Mouse (Mus musculus): Measurements from ENCODE around the gene Cfap45.

Cfap45 gene

DNA sequence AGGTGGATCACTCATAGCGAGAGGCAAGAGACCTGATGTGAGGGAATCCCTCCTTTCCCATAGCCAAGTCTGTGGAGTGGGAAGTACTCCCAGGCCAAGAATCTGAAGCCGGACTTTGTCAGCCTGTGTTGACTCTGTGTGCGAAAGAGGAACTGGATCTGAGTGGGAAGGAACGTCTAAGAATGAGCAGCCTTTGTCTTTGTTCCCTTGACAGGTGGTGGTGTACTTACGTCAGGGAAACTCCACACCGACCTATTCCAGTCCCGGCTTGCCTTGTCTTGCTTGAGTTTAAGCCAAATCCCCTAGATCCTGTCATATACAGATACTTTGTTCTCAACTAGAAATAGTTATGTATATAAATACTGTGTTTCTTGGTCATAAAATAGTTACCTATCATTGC, 1.9 kb downstream of the Cfap45 start:
- no peak for DNase-seq

- DNase-seq = no peak
Measured at GRCm38 (mm10) chr1:172523699-172524101, 3.1 kb downstream of the Cfap45 start.

GRCm38 (mm10) chr1:172525027-172525764, 4.6 kb downstream of the Cfap45 start:
- DNase-seq = no peak

DNA sequence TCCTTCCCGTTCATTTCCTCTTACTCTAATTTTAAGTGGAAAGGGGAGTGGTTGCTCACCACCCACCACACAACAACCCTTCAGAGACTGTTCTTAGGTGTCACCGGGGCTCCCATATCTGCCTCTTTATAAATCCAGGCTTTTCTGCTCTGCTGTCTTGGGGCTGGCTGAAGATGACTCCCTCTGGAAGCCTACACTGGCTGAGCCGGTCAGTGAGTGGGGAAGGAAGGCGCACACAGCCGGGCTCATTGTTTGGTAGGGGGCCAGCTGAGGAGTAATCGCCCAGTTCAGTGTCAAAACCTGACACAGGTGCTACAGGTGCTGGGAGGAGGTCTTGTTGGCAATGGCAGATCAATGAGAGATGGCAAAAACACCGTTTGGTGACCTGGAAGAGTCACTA, 5.4 kb downstream of the Cfap45 start:
- DNase-seq = no peak

GRCm38 (mm10) chr1:172526380-172527081, 5.9 kb downstream of the Cfap45 start:
- DNase-seq = no peak

- no peak for DNase-seq
Measured at GRCm38 (mm10) chr1:172527431-172527830, 6.8 kb downstream of the Cfap45 start.

DNA sequence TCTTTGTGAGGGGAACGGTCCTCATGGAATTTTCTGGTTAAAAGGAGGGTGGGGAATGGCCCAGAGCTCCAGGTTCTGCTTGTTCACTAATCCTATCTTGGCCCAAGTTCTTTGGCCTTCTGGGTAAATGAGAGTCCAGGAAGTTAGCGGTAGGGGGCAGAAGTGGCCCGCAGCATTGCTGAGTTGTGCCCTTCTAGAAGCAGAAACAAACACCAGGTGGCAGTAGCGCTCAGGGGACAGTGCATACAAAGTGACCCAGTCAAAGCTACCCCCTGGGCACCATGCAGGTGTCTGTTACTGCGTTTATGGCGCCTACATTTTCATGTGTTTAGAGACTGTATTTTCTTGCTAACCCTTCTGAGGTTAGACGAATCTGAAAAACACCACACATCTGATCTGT, 8.1 kb downstream of the Cfap45 start:
- DNase-seq = peak; percentile 79

DNA sequence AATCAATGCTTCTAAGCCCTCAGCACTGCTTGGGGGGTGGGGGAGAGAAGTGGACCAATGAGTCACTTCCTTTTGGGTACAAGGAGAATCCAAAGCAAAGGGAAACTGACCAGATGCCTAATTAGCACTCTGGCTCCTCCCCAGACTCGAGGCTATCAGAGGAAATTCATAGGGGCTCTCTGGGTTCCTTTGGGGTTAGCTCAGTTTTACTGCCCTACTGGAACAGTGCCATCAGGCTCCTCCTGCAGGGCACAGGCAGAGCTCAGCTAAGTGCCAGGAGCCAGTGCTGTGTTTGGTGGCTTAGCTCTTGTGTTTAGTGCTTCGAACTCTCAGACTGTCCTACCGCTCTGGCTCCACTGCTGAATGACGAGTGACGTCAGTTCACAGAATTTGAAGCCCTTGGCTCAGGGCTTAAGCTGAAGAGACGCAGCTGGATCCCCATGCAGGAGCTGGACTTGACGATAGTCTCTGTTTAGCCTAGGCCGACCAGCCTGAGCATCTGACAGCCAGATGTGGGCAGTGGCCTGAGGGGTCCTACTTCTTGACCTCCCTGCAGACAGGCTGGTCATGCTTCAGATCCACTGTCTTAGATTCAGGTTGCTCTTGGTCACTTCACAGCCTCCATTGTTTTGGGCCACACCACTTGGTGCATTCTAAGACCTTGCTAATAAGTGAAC, 10.1 kb downstream of the Cfap45 start:
- DNase-seq = no peak

- peak; percentile 84 for DNase-seq
Measured at GRCm38 (mm10) chr1:172532551-172532950, 11.9 kb downstream of the Cfap45 start.

GRCm38 (mm10) chr1:172535116-172535515, 14.5 kb downstream of the Cfap45 start:
- no peak for DNase-seq

DNA sequence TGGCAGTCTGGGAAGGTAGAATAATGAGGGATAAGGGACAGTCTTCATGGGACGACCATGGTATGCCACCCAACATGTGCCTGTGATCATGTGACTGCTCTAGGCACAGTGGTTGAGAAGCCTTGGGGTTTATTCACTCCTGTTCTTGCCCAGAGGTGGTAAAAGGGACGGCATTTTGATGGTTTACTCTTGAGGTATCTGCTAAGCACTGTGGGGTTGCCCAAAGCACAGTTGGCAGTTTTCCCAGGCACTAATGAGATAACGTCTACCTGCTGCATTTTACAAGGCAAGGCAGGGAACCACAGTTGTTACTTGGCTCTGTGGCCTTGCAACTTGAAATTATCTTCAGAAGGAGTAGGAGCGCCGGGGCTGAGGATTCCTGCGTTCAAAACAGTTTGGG, 19.2 kb downstream of the Cfap45 start:
- no peak for DNase-seq

GRCm38 (mm10) chr1:172540283-172540820, 19.8 kb downstream of the Cfap45 start:
- no peak for DNase-seq

DNA sequence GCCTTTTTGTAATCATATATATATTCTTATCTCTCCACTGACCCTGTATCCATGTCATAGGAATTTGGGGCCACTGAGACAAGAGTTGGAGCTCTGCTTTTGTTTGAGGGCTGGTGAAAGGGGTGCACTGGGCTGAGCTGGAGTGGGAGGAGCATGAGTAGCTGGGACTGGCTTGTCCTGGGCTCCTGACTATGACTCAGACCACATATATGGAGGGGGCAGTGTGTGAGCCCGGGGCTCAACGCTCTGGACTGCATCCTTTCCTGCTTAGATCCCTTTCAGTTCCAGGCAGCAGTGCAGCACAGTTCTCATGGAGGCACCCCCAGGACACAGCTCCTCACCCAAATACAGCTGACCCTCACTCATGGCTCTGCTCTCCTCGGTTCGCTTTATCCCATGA, 25.5 kb downstream of the Cfap45 start:
- no peak for DNase-seq

DNA sequence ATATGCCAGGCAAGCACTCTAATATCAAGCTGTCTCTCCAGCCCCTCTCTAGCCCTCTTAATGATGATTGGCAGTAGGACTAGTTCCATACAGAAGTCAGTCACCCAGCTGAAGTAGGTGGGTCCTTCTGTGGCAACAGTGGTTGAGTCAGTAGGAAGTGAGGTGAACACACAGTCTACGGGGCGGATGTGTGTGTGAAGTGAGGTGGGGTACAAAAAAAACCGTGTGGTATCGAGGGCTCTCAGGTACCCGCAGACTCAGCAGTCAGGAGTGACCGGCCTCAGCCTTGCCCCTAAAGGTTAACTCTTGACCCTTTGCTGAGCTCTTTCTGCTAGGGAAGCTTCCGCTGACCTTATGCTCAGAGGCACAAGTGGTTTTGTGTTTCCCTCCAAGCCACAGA, 27.9 kb downstream of the Cfap45 start:
- DNase-seq = no peak

GRCm38 (mm10) chr1:172549314-172549713, 28.7 kb downstream of the Cfap45 start:
- no peak for DNase-seq

DNA sequence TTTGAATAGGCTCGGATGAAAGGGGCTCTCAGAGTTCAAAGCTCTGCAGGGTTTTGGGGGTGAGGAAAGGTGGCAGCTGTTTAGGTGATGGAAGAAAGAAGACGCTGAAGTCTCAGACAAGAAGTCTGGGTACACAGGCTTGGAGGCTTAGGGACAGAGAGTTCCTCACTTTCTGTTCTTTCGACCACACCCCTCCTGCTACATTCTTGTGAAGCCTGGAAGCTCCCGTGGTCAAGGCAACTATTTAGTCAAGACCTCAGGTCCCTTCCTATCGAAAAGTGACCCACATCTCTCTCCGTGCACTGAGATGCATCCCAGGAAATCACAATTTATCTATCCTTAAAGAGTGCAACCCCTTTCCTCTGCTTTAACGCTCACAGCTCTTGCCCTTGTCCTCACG, 29.1 kb downstream of the Cfap45 start:
- DNase-seq = no peak

GRCm38 (mm10) chr1:172550551-172550951, 29.9 kb downstream of the Cfap45 start:
- DNase-seq = no peak

- no peak for DNase-seq
Measured at GRCm38 (mm10) chr1:172551009-172551408, 30.4 kb downstream of the Cfap45 start.

GRCm38 (mm10) chr1:172552623-172553022, 32.0 kb downstream of the Cfap45 start:
- no peak for DNase-seq

GRCm38 (mm10) chr1:172555638-172556037, 35.0 kb downstream of the Cfap45 start, which contains the start of gene Vsig8:
Gene Vsig8 (plus strand): TSS chr1:172555938.
- DNase-seq = no peak

- peak; percentile 78 for DNase-seq
Measured at GRCm38 (mm10) chr1:172562641-172563464, 42.3 kb downstream of the Cfap45 start.

GRCm38 (mm10) chr1:172563465-172563828, 42.8 kb downstream of the Cfap45 start:
- DNase-seq = no peak

DNA sequence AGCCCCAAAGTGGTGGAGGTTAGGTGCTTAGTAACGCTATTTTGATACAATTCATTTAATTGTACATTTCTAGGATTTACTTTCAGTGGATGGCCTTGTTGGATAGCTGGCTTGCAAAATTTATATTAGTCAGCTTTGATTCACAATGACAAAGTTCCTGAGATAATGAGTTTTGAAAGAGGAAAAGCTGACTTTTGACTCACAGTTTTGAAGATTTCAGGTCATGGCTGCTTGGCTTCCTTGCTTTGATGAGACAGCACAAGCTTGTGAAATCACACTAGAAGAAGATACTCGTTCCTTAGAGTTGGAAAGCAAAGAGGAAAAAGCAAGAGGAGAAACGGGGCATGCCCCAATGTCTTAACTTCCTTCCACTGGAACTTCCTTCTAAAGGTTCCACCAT, 45.5 kb downstream of the Cfap45 start:
- DNase-seq = no peak
